Mouse (Mus musculus): Measurements from ENCODE around the gene Gnb2.

DNA sequence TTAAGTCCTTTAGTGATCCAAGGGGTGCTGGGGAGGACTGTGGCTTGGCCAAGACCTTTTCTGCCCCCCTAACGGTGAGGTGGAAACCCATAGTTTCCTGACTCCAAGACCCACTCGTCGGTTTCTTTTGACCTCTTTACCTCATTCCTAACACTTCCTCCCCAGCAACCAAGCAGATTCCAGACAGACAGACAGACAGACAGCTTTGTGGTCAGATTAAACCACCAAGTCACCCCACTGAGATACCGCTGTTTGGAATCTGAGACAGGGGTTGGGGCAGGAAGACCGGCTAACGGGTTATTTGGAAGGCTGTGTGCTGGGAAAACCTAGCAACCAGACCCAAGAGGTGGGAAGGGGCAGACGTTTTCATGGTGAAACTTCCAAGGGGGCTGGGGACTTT, 36.9 kb upstream of the Gnb2 start:
- TF ChIP-seq GATA1 (IDR thresholded peaks at IDR 0.05; ENCODE audit: borderline replicate concordance, low read length) = no peak
- no peak for TF ChIP-seq FLI1 (IDR thresholded peaks at IDR 0.05; ENCODE audit: low read length)
